In genomic region chr4:154358816-154359215, GRCm38 (mm10) we compare ENCODE assay signal across 16 mouse cellular contexts. TPM values are rescaled to one million over a fixed set of nuclear protein-coding genes. Genes with fewer than 3 reads are reported as not detected.
DNase-seq lines count a peak whose midpoint lies in the region; ATAC-seq and TF ChIP-seq lines count a peak whose summit lies in the region.
"Had no signal": no experiment of that assay in that cellular context is flagged by ENCODE, and none has a peak within 500 bp of the region (broad histone marks: within the 10 kb centered on the region; RNA-seq: fewer than 3 reads in every experiment).

No protein-coding gene starts in this region.

- no peak for DNase-seq in heart, adult 8-10 months (ENCODE audit: low spot score)
- no peak for DNase-seq in embryonic facial prominence, embryonic 10.5 days (ENCODE audit: low spot score)
- no peak for DNase-seq in limb, embryonic 10.5 days (ENCODE audit: low spot score)
- no peak for DNase-seq in left cerebral cortex, postnatal 10 days (ENCODE audit: extremely low spot score in 1 of 2, low spot score in 2 of 2)
- no peak for DNase-seq in adrenal gland, postnatal 14 days
- no peak for DNase-seq in thymus, postnatal 25 days
- DNase-seq: adrenal gland, postnatal 25 days; cerebellum, adult 11 months; embryo, embryonic 11 days; thymus, postnatal 4 days had no signal

- no peak for TF ChIP-seq POLR2A in small intestine, adult 2 months (IDR thresholded peaks at IDR 0.05; ENCODE audit: low read depth, low read length)

- WGBS in heart, embryonic 14.5 days, result 35% methylated on average over 11 of the region's 11 CpGs
- WGBS in embryonic facial prominence, embryonic 10.5 days, result 60% methylated on average over 11 of the region's 11 CpGs
- 65% methylated on average over 11 of the region's 11 CpGs for WGBS in limb, embryonic 10.5 days
- WGBS in small intestine, adult 2 months, result 25% methylated on average over 11 of the region's 11 CpGs

- intact Hi-C loops in left cerebral cortex, postnatal 10 days (cut with DNase I), result no loop called here

- peak overlapping the region; percentile 18 for H3K4me2 ChIP-seq in heart, embryonic 14.5 days (ENCODE audit: low read length)
- H3K4me2 ChIP-seq: hindbrain, embryonic 13.5 days had no signal

- H3K9ac ChIP-seq in heart, embryonic 14.5 days (ENCODE audit: low read length), result peak overlapping the region; percentile 18
- H3K9ac ChIP-seq: hindbrain, embryonic 13.5 days had no signal

- no peaks in the 10 kb centered on the region for H3K9me3 ChIP-seq in heart, embryonic 14.5 days (ENCODE audit: control insufficient read depth, low read length)
- no peaks in the 10 kb centered on the region for H3K9me3 ChIP-seq in embryonic facial prominence, embryonic 10.5 days
- no peaks in the 10 kb centered on the region for H3K9me3 ChIP-seq in limb, embryonic 10.5 days (replicated peaks)
- H3K9me3 ChIP-seq: hindbrain, embryonic 13.5 days had no signal

- no peak for TF ChIP-seq CTCF in small intestine, adult 2 months (IDR thresholded peaks at IDR 0.05; ENCODE audit: extremely low read depth, insufficient read length, insufficient replicate concordance, low read depth, low read length)

- ATAC-seq in heart, embryonic 14.5 days (ENCODE audit: insufficient number of reproducible peaks, insufficient read depth, low FRiP score, low read depth), result no peak

- no peak overlapping the region for H3K4me3 ChIP-seq in heart, embryonic 14.5 days (ENCODE audit: control insufficient read depth in 1 of 2, insufficient read depth in 1 of 2, low read depth in 1 of 2, low read length in 2 of 2)
- no peak overlapping the region for H3K4me3 ChIP-seq in embryonic facial prominence, embryonic 10.5 days
- no peak overlapping the region for H3K4me3 ChIP-seq in limb, embryonic 10.5 days
- peak overlapping the region; percentile 43 for H3K4me3 ChIP-seq in small intestine, adult 2 months (ENCODE audit: low read depth, low read length)
- H3K4me3 ChIP-seq: hindbrain, embryonic 13.5 days had no signal

- no peaks in the 10 kb centered on the region for H3K27me3 ChIP-seq in heart, embryonic 14.5 days (ENCODE audit: control insufficient read depth, insufficient read depth, low read length)
- H3K27me3 ChIP-seq in embryonic facial prominence, embryonic 10.5 days (replicated peaks; ENCODE audit: low read depth, poor library complexity, severe bottlenecking), result peaks cover 35% of the 10 kb centered on the region
- no peaks in the 10 kb centered on the region for H3K27me3 ChIP-seq in limb, embryonic 10.5 days (ENCODE audit: low read depth, poor library complexity, severe bottlenecking)
- H3K27me3 ChIP-seq in small intestine, adult 2 months (ENCODE audit: control insufficient read depth, insufficient read depth, low read length), result no peaks in the 10 kb centered on the region

- peaks cover 27 to 30% of the 10 kb centered on the region in 2 experiments for H3K4me1 ChIP-seq in heart, embryonic 14.5 days (ENCODE audit: control insufficient read depth in 2 of 2, insufficient read depth in 2 of 2, low read length in 2 of 2)
- H3K4me1 ChIP-seq in embryonic facial prominence, embryonic 10.5 days, result peaks cover 35% of the 10 kb centered on the region
- peaks cover 45% of the 10 kb centered on the region for H3K4me1 ChIP-seq in limb, embryonic 10.5 days
- peaks cover 19% of the 10 kb centered on the region; the same call in 1 of the 2 replicates for H3K4me1 ChIP-seq in small intestine, adult 2 months (ENCODE audit: control insufficient read depth, insufficient read depth, insufficient read length, low read length)

- H3K27ac ChIP-seq in heart, embryonic 14.5 days (replicated peaks in 1 of 2; ENCODE audit: control insufficient read depth in 1 of 2, insufficient read depth in 1 of 2, low read depth in 2 of 2, low read length in 2 of 2), result peak overlapping the region; percentile 44 to 69
- H3K27ac ChIP-seq in embryonic facial prominence, embryonic 10.5 days (replicated peaks), result peak overlapping the region; percentile 66
- peak overlapping the region; percentile 72 for H3K27ac ChIP-seq in limb, embryonic 10.5 days
- peak overlapping the region; percentile 85 for H3K27ac ChIP-seq in small intestine, adult 2 months (ENCODE audit: insufficient read depth, low read depth, low read length)

- 0 out of 2 replicates have a peak, but pooled peaks cover 9% of the 10 kb centered on the region for H3K36me3 ChIP-seq in heart, embryonic 14.5 days (ENCODE audit: control insufficient read depth, insufficient read depth, low read length)
- H3K36me3 ChIP-seq in embryonic facial prominence, embryonic 10.5 days (replicated peaks), result peaks cover 31% of the 10 kb centered on the region
- H3K36me3 ChIP-seq in limb, embryonic 10.5 days, result peaks cover 58% of the 10 kb centered on the region
- no peaks in the 10 kb centered on the region for H3K36me3 ChIP-seq in small intestine, adult 2 months (ENCODE audit: control insufficient read depth, insufficient read depth, low read length)
- H3K36me3 ChIP-seq: hindbrain, embryonic 13.5 days had no signal

RNA-seq across cellular contexts. Expression of gene B230104I21Rik, which starts 22.9 kb away (rescaled TPM):
- not detected in 2 replicates for polyA plus RNA-seq in heart, embryonic 14.5 days (2014; fragmentation: Nextera tagmentation; extraction: Ambion mirVana)
- not detected for total RNA-seq in heart, adult 8-10 months (2022)
- polyA plus RNA-seq in embryonic facial prominence, embryonic 10.5 days (2016; fragmentation: Nextera tagmentation; extraction: Ambion mirVana), result not detected in 2 replicates
- 0.18 TPM in 1 of 2 replicates, not detected in the other for polyA plus RNA-seq in limb, embryonic 10.5 days (2016; fragmentation: Nextera tagmentation; extraction: Ambion mirVana)
- not detected in 2 replicates for polyA plus RNA-seq in small intestine, adult 2 months (2012; rRNA removed)
- not detected for total RNA-seq in left cerebral cortex, postnatal 10 days (2021)
- not detected in 2 replicates for total RNA-seq in adrenal gland, postnatal 14 days (2021)
- total RNA-seq: adrenal gland, postnatal 25 days; gastrocnemius, adult 8-10 months had no signal
- polyA plus RNA-seq: hindbrain, embryonic 13.5 days; kidney, postnatal 0 days; limb, embryonic 14.5 days had no signal

RNA-seq across cellular contexts. Expression of gene Arhgef16, which starts 57.3 kb away (rescaled TPM):
- polyA plus RNA-seq in heart, embryonic 14.5 days (2014; fragmentation: Nextera tagmentation; extraction: Ambion mirVana), result 0.97 and 1.6 TPM in 2 replicates
- total RNA-seq in heart, adult 8-10 months (2022), result 1 to 10 TPM in 1 of 4 experiments, under 1 TPM in 3; 0.47 to 1.2 (median 0.53) TPM
- 9.9 and 10.3 TPM in 2 replicates for polyA plus RNA-seq in embryonic facial prominence, embryonic 10.5 days (2016; fragmentation: Nextera tagmentation; extraction: Ambion mirVana)
- polyA plus RNA-seq in limb, embryonic 10.5 days (2016; fragmentation: Nextera tagmentation; extraction: Ambion mirVana), result 5.3 and 6.2 TPM in 2 replicates
- polyA plus RNA-seq in small intestine, adult 2 months (2012; rRNA removed), result 69.0 and 179 TPM in 2 replicates
- total RNA-seq in left cerebral cortex, postnatal 10 days (2021), result under 1 TPM; 0.21 to 0.69 TPM
- 0.53 and 1.2 TPM in 2 replicates for total RNA-seq in adrenal gland, postnatal 14 days (2021)
